Mouse (Mus musculus): ENCODE data around the gene Pde4d. TPM values are rescaled to one million over a fixed set of nuclear protein-coding genes. Genes with fewer than 3 reads are reported as not detected.

The Pde4d gene
- total and polyA plus RNA-seq, 3 experiments: 18.5 to 18.8 TPM; not detected in 1

DNA sequence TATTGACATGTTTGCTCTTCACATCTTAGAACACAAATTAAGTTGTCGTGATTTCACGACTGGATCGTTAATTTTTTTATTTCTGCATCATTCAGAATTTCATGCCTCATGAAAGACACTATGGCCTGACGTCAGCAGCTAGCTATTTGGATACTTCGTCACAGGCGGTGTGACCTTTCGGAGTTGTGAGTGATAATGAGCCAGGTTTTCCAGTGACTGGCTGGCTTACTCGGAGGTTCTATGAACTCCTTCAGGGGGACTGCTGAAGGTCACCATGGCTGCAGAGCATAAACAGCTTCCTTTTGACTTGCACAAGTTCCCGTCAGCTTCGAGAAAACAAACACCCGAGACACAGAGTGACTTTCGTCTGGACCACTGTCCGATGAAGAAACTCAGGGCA is 1311.3 kb downstream of the Pde4d start:
- Histone ChIP-seq H3K27me3 (ENCODE audit: control insufficient read depth in 1 of 2, insufficient read depth in 2 of 2, low read length in 2 of 2) (no peaks in the 10 kb centered on the region), H3K9me3 (replicated peaks; ENCODE audit: insufficient read depth, low read length) (no peaks in the 10 kb centered on the region), H3K27ac (ENCODE audit: control insufficient read depth, low read depth, low read length) (no peak overlapping the region), H3K4me1 (ENCODE audit: control insufficient read depth in 1 of 2, insufficient read depth in 2 of 2, low read length in 2 of 2) (no peaks in the 10 kb centered on the region), H3K36me3 (ENCODE audit: control insufficient read depth in 1 of 2, insufficient read depth in 2 of 2, low read length in 2 of 2) (peaks cover 3 to 16% of the 10 kb centered on the region in 2 experiments), H3K9ac (ENCODE audit: control insufficient read depth, low read depth, low read length, poor library complexity, severe bottlenecking) (no peak overlapping the region), H3K79me2 (ENCODE audit: control insufficient read depth, insufficient read depth, low read length, poor library complexity) (peaks cover 2% of the 10 kb centered on the region; the same call in 1 of the 2 replicates), H3K4me3 (ENCODE audit: control insufficient read depth in 1 of 2, insufficient read depth in 1 of 2, low read depth in 2 of 2, low read length in 2 of 2) (no peak overlapping the region)
- no peak for DNase-seq (ENCODE audit: low read depth, low spot score)
- no peak for TF ChIP-seq NELFE (IDR thresholded peaks at IDR 0.05; ENCODE audit: low read depth, low read length)
- no peak for TF ChIP-seq E2F4 (IDR thresholded peaks at IDR 0.05; ENCODE audit: borderline replicate concordance, low read depth, low read length)

DNA sequence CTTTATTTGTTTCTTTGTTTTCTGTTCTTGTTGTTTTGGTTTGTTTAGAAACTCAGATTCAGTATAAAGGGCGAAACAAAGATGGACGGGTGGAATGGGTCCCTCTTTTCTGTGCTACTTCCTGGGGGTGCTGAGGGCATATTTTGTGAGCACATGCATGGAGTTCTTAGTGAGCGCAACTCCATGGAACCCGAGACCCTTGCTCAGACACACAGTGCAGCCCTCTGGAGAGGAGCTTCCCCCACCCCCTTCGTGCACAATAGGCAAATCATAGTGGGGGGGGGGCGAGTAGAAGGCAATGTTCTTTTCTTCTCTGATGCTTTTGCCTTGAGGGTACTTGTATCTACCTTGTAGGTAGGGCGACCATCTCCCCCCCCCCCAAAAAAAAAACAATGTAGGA is 1325.0 kb downstream of the Pde4d start:
- peaks cover 13 to 24% of the 10 kb centered on the region in 2 experiments for H3K36me3 ChIP-seq (ENCODE audit: control insufficient read depth in 1 of 2, insufficient read depth in 2 of 2, low read length in 2 of 2)
- peaks cover 7 to 8% of the 10 kb centered on the region in 2 experiments for H3K4me1 ChIP-seq (ENCODE audit: control insufficient read depth in 1 of 2, insufficient read depth in 2 of 2, low read length in 2 of 2)

DNA sequence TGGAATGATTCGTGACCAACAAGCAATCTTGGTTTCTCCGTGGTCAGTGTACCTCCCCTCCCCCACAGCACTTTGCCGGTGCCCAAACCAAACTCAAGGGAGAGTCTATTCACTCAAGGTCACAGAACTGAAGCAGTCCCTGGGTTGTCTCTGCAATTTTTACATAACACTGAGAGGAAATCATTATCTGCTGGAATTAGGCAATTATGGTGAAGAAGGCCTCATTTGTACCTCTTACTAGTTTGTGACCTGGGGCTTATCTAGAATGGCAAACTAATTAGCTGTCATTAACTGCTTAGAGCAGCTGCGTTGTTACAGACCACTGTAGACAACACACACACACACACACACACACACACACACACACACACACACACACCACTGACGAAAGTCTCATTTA is 1325.4 kb downstream of the Pde4d start:
- Histone ChIP-seq H3K9ac (ENCODE audit: control insufficient read depth, low read depth, low read length, poor library complexity, severe bottlenecking) (no peak overlapping the region), H3K36me3 (ENCODE audit: control insufficient read depth in 1 of 2, insufficient read depth in 2 of 2, low read length in 2 of 2) (peaks cover 13 to 24% of the 10 kb centered on the region in 2 experiments), H3K4me3 (ENCODE audit: control insufficient read depth in 1 of 2, insufficient read depth in 1 of 2, low read depth in 2 of 2, low read length in 2 of 2) (no peak overlapping the region; a peak in 1 of 4 replicates), H3K79me2 (ENCODE audit: control insufficient read depth, insufficient read depth, low read length, poor library complexity) (no peaks in the 10 kb centered on the region), H3K27me3 (ENCODE audit: control insufficient read depth in 1 of 2, insufficient read depth in 2 of 2, low read length in 2 of 2) (no peaks in the 10 kb centered on the region), H3K4me1 (ENCODE audit: control insufficient read depth in 1 of 2, insufficient read depth in 2 of 2, low read length in 2 of 2) (peaks cover 7 to 8% of the 10 kb centered on the region in 2 experiments), H3K27ac (ENCODE audit: control insufficient read depth, low read depth, low read length) (no peak overlapping the region), H3K9me3 (replicated peaks; ENCODE audit: insufficient read depth, low read length) (no peaks in the 10 kb centered on the region)
- TF ChIP-seq NELFE (IDR thresholded peaks at IDR 0.05; ENCODE audit: low read depth, low read length) (no peak), MAZ (IDR thresholded peaks at IDR 0.05; ENCODE audit: low read depth, low read length) (no peak), RCOR1 (IDR thresholded peaks at IDR 0.05; ENCODE audit: low read depth, low read length) (no peak), CTCF (IDR thresholded peaks at IDR 0.05 in 2 of 3, conservative IDR thresholded peaks at IDR 0.05 in 1 of 3; ENCODE audit: control insufficient read depth in 1 of 3, insufficient read depth in 1 of 3, low read depth in 2 of 3, low read length in 3 of 3, poor library complexity in 1 of 3, severe bottlenecking in 1 of 3) (no peak), ZC3H11A (IDR thresholded peaks at IDR 0.05; ENCODE audit: low read depth, low read length) (no peak), TAL1 (IDR thresholded peaks at IDR 0.05; ENCODE audit: low read length) (no peak), POLR2AphosphoS5 (IDR thresholded peaks at IDR 0.05; ENCODE audit: borderline replicate concordance, low read depth, low read length) (no peak), EP300 (IDR thresholded peaks at IDR 0.05; ENCODE audit: low read depth in 1 of 2, low read length in 2 of 2) (no peak), MYB (IDR thresholded peaks at IDR 0.05; ENCODE audit: low read depth, low read length) (no peak), MAX (IDR thresholded peaks at IDR 0.05; ENCODE audit: low read length) (no peak), CHD2 (IDR thresholded peaks at IDR 0.05; ENCODE audit: low read length) (no peak), USF1 (IDR thresholded peaks at IDR 0.05; ENCODE audit: low read depth, low read length) (no peak), E2F4 (IDR thresholded peaks at IDR 0.05; ENCODE audit: borderline replicate concordance, low read depth, low read length) (no peak)
- peak; percentile 23 for DNase-seq (ENCODE audit: low read depth, low spot score)

More for the DNA sequence above, 1325.0 kb downstream of the Pde4d start:
- Histone ChIP-seq H3K4me3 (ENCODE audit: control insufficient read depth in 1 of 2, insufficient read depth in 1 of 2, low read depth in 2 of 2, low read length in 2 of 2) (no peak overlapping the region), H3K9me3 (replicated peaks; ENCODE audit: insufficient read depth, low read length) (no peaks in the 10 kb centered on the region), H3K79me2 (ENCODE audit: control insufficient read depth, insufficient read depth, low read length, poor library complexity) (no peaks in the 10 kb centered on the region), H3K27ac (ENCODE audit: control insufficient read depth, low read depth, low read length) (no peak overlapping the region), H3K9ac (ENCODE audit: control insufficient read depth, low read depth, low read length, poor library complexity, severe bottlenecking) (no peak overlapping the region), H3K27me3 (ENCODE audit: control insufficient read depth in 1 of 2, insufficient read depth in 2 of 2, low read length in 2 of 2) (no peaks in the 10 kb centered on the region)
- TF ChIP-seq MAFK (IDR thresholded peaks at IDR 0.05; ENCODE audit: borderline replicate concordance, low read depth, low read length) (no peak), ZNF384 (IDR thresholded peaks at IDR 0.05; ENCODE audit: low read depth, low read length) (no peak), GABPA (IDR thresholded peaks at IDR 0.05; ENCODE audit: low read depth, low read length) (no peak), ETS1 (IDR thresholded peaks at IDR 0.05; ENCODE audit: low read depth, low read length) (no peak), MAX (IDR thresholded peaks at IDR 0.05; ENCODE audit: low read length) (no peak), UBTF (IDR thresholded peaks at IDR 0.05; ENCODE audit: borderline replicate concordance, insufficient read depth, low read depth, low read length) (no peak), SMC3 (IDR thresholded peaks at IDR 0.05; ENCODE audit: low read depth, low read length) (no peak), POLR2AphosphoS2 (IDR thresholded peaks at IDR 0.05; ENCODE audit: low read length) (no peak), MXI1 (IDR thresholded peaks at IDR 0.05; ENCODE audit: low read depth, low read length) (no peak), MAZ (IDR thresholded peaks at IDR 0.05; ENCODE audit: low read depth, low read length) (no peak), CHD2 (IDR thresholded peaks at IDR 0.05; ENCODE audit: low read length) (no peak), SIN3A (IDR thresholded peaks at IDR 0.05; ENCODE audit: low read length) (no peak), ZMIZ1 (IDR thresholded peaks at IDR 0.05; ENCODE audit: low read depth, low read length) (no peak), RAD21 (IDR thresholded peaks at IDR 0.05; ENCODE audit: low read depth, low read length) (no peak)
- no peak for DNase-seq (ENCODE audit: low read depth, low spot score)

Measured in MEL (cell line).